Mouse (Mus musculus): ENCODE results near the gene 2810006K23Rik. TPM values are rescaled to one million over a fixed set of nuclear protein-coding genes. Genes with fewer than 3 reads are reported as not detected.
A peak's percentile ranks its signal among the peaks of the same experiment; 100 is the strongest.
"Not testable (repeated sequence)": the region's sequence is repeated elsewhere in the genome, so short reads cannot be mapped to it uniquely, and the experiment has no call there.

Gene 2810006K23Rik
- polyA plus RNA-seq, 1 experiment from 2014 or later = 21.7 TPM

DNA sequence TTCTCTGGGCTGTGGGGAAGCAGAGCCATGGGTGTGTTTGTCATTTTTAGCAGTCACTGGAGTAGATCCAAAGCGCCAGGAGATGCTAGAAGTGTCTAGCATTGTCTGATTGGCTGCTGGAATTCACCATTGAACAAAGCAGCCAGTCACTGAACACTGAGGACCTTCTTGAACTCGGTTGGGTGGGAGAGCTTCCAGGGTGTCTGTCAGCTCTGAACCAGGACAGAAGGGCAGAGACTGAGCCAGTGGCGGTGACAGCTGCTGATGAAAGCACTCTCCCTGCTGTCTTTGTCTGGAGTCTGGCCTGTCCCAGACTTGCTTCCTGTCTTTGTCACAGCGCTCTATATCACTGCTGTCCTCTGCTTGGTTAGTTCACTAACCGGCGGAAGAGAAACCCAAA lies 6.5 kb downstream of the 2810006K23Rik start:
- Histone ChIP-seq H3K9ac (ENCODE audit: low read length) (peak overlapping the region; percentile 32; the same call in 1 of the 2 replicates), H3K36me3 (ENCODE audit: control insufficient read depth, insufficient read depth, low read length) (no peaks in the 10 kb centered on the region), H3K9me3 (ENCODE audit: control insufficient read depth, low read length) (no peaks in the 10 kb centered on the region), H3K4me3 (ENCODE audit: low read depth, low read length) (no peak overlapping the region), H3K4me1 (ENCODE audit: control insufficient read depth, insufficient read depth, low read length) (peaks cover 5% of the 10 kb centered on the region; the same call in 1 of the 2 replicates), H3K27ac (ENCODE audit: low read depth, low read length) (peak overlapping the region; percentile 88), H3K4me2 (ENCODE audit: low read depth) (no peak overlapping the region), H3K27me3 (ENCODE audit: control insufficient read depth, insufficient read depth, low read length) (no peaks in the 10 kb centered on the region)
- ATAC-seq (ENCODE audit: insufficient read depth, low FRiP score, low TSS enrichment) (peak; percentile 87), DNase-seq (ENCODE audit: low spot score) (peak; percentile 64)
- WGBS = 27% methylated on average over 6 of the region's 6 CpGs

DNA sequence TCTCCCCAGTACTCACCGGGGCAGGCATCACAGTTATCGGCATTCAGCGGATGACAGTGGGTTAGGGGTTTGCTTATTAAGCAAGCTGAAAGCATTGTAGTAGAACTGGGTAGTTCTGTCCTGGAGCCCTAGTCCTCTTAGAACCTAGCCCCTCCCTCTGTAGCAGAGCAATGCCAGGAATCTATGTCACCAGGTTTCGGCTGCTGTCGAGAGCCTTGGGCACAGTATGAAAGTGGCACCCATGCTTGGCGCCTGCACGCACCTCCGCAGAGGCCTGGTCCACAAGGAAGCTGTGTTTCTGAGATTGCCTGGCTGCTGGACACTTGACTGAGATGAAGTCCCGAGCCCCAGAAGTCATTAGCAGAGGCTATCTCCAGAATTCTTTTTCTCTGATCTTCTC lies 9.2 kb downstream of the 2810006K23Rik start:
- no peak for DNase-seq (ENCODE audit: low spot score)

DNA sequence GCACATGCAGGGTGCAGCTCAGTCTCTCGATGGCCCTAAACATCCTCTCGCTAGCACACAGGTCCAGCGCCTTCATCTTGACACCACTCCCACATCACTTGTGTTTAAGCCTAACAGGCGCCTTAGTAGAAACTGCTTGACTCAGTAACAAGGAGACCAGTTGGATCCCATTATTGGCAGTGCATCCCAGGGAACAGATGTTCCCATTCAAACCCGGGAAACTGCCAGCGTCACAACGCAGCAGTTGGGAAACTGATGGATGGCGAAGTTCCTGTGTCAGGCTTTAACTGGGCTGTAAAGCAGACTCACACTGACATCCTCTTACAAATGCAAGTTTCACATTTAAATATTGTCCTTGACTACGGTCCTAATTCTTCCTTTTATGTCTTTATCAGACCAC lies 10.0 kb downstream of the 2810006K23Rik start:
- peaks cover 5% of the 10 kb centered on the region; the same call in 1 of the 2 replicates for H3K4me1 ChIP-seq (ENCODE audit: control insufficient read depth, insufficient read depth, low read length)
- no peak overlapping the region for H3K4me3 ChIP-seq (ENCODE audit: low read depth, low read length)
- H3K4me2 ChIP-seq (ENCODE audit: low read depth) = no peak overlapping the region
- H3K36me3 ChIP-seq (ENCODE audit: control insufficient read depth, insufficient read depth, low read length) = no peaks in the 10 kb centered on the region
- no peaks in the 10 kb centered on the region for H3K9me3 ChIP-seq (ENCODE audit: control insufficient read depth, low read length)
- peak overlapping the region; percentile 47; the same call in 1 of the 2 replicates for H3K27ac ChIP-seq (ENCODE audit: low read depth, low read length)
- no peaks in the 10 kb centered on the region for H3K27me3 ChIP-seq (ENCODE audit: control insufficient read depth, insufficient read depth, low read length)
- H3K9ac ChIP-seq (ENCODE audit: low read length) = no peak overlapping the region
- no peak for ATAC-seq (ENCODE audit: insufficient read depth, low FRiP score, low TSS enrichment)
- DNase-seq (ENCODE audit: low spot score) = no peak
- 19% methylated on average over 9 of the region's 9 CpGs for WGBS

More for the DNA sequence above, 9.2 kb downstream of the 2810006K23Rik start:
- no peak overlapping the region for H3K4me3 ChIP-seq (ENCODE audit: low read depth, low read length)
- H3K27ac ChIP-seq (ENCODE audit: low read depth, low read length) = peak overlapping the region; percentile 47; the same call in 1 of the 2 replicates
- ATAC-seq (ENCODE audit: insufficient read depth, low FRiP score, low TSS enrichment) = no peak
- 85% methylated on average over 9 of the region's 9 CpGs for WGBS
- H3K36me3 ChIP-seq (ENCODE audit: control insufficient read depth, insufficient read depth, low read length) = no peaks in the 10 kb centered on the region
- no peaks in the 10 kb centered on the region for H3K27me3 ChIP-seq (ENCODE audit: control insufficient read depth, insufficient read depth, low read length)
- no peak overlapping the region for H3K4me2 ChIP-seq (ENCODE audit: low read depth)
- no peak overlapping the region for H3K9ac ChIP-seq (ENCODE audit: low read length)
- H3K4me1 ChIP-seq (ENCODE audit: control insufficient read depth, insufficient read depth, low read length) = peaks cover 5% of the 10 kb centered on the region; the same call in 1 of the 2 replicates
- no peaks in the 10 kb centered on the region for H3K9me3 ChIP-seq (ENCODE audit: control insufficient read depth, low read length)

DNA sequence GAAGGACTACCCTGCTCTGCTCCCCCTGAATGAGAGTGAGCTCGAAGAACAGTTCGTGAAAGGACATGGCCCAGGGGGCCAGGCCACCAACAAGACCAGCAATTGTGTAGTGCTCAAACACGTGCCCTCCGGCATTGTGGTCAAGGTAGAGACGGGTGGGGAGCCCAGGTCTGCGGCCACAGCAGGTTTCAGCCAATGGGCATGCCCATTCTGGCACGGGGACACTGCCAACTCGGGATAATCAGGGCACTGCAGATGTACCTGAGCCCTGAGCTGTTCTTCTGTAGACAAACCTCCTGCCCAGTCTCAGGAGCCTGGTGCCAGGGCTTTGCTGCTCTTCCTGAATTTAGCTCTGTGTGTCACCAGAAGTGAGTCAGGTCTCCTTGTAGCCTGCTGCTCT lies 10.9 kb downstream of the 2810006K23Rik start:
- H3K27ac ChIP-seq (ENCODE audit: low read depth, low read length) = no peak overlapping the region
- ATAC-seq (ENCODE audit: insufficient read depth, low FRiP score, low TSS enrichment) = no peak
- H3K36me3 ChIP-seq (ENCODE audit: control insufficient read depth, insufficient read depth, low read length) = no peaks in the 10 kb centered on the region
- H3K27me3 ChIP-seq (ENCODE audit: control insufficient read depth, insufficient read depth, low read length) = no peaks in the 10 kb centered on the region
- H3K9me3 ChIP-seq (ENCODE audit: control insufficient read depth, low read length) = no peaks in the 10 kb centered on the region
- H3K4me2 ChIP-seq (ENCODE audit: low read depth) = no peak overlapping the region
- WGBS = 88% methylated on average over 8 of the region's 8 CpGs
- H3K4me1 ChIP-seq (ENCODE audit: control insufficient read depth, insufficient read depth, low read length) = peaks cover 5% of the 10 kb centered on the region; the same call in 1 of the 2 replicates
- no peak for DNase-seq (ENCODE audit: low spot score)
- H3K9ac ChIP-seq (ENCODE audit: low read length) = no peak overlapping the region
- no peak overlapping the region for H3K4me3 ChIP-seq (ENCODE audit: low read depth, low read length)

DNA sequence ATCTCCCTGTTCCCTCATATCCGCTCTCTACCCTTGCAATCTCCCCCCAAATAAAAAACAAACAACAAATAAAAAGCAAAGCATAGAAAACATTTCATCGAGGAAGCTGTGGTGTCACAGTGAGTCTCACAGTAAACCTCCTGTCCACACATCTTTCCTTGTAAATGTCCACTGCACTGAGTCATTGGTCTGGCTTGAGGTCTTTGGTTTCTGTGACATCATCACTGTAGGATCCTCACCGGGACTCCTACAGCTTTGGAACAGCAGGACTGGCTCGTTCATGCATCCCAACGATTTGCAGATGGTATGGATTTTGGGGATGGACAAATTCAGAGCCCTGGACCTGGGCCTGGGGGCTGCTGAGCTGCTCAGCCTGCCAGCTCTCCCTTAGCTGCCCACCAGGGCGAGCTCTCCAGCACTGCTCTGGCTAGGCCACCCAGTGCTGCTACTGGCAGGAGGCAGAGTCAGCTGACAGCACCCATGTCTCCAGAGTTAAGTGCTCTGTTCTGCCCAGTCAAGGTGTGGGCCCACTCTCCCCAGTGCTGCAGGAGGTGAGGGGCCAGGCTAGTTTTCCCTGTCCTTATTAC lies 14.0 kb downstream of the 2810006K23Rik start:
- peak; percentile 39; the same call in 1 of the 2 replicates for ATAC-seq (ENCODE audit: insufficient read depth, low FRiP score, low TSS enrichment)
- H3K4me2 ChIP-seq (ENCODE audit: low read depth); H3K4me1 ChIP-seq (ENCODE audit: control insufficient read depth, insufficient read depth, low read length); H3K27me3 ChIP-seq (ENCODE audit: control insufficient read depth, insufficient read depth, low read length); H3K9me3 ChIP-seq (ENCODE audit: control insufficient read depth, low read length); H3K36me3 ChIP-seq (ENCODE audit: control insufficient read depth, insufficient read depth, low read length); H3K9ac ChIP-seq (ENCODE audit: low read length); H3K27ac ChIP-seq (ENCODE audit: low read depth, low read length); DNase-seq (ENCODE audit: low spot score); H3K4me3 ChIP-seq (ENCODE audit: low read depth, low read length): not testable (repeated sequence)
- 70% methylated on average over 6 of the region's 6 CpGs for WGBS

DNA sequence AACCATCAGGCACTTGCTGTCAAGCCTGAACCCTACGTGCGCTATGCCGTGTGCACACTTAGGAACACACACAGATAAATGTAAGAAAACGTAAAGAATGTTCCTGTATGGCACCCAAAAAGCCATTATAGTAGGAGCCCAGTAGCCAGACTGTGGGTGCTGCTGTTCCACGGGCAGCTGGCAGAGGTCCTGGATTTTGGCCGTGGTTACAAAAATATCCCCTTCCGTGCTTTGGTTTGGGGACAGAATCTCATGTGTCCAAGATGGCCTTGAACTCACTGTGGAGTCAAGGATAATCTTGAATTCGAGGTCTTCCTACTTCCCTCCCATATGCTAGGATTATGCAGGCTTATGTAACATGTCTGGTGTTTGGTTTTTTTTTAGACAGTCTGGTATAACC lies 15.0 kb downstream of the 2810006K23Rik start:
- H3K9me3 ChIP-seq (ENCODE audit: control insufficient read depth, low read length) = no peaks in the 10 kb centered on the region
- ATAC-seq (ENCODE audit: insufficient read depth, low FRiP score, low TSS enrichment) (no peak), DNase-seq (ENCODE audit: low spot score) (no peak)
- no peak overlapping the region for H3K4me3 ChIP-seq (ENCODE audit: low read depth, low read length)
- H3K9ac ChIP-seq (ENCODE audit: low read length) = no peak overlapping the region
- peaks cover 5% of the 10 kb centered on the region for H3K36me3 ChIP-seq (ENCODE audit: control insufficient read depth, insufficient read depth, low read length)
- H3K4me1 ChIP-seq (ENCODE audit: control insufficient read depth, insufficient read depth, low read length) = no peaks in the 10 kb centered on the region
- no peaks in the 10 kb centered on the region for H3K27me3 ChIP-seq (ENCODE audit: control insufficient read depth, insufficient read depth, low read length)
- no peak overlapping the region for H3K4me2 ChIP-seq (ENCODE audit: low read depth)
- no peak overlapping the region for H3K27ac ChIP-seq (ENCODE audit: low read depth, low read length)
- WGBS = 83% methylated on average over 8 of the region's 8 CpGs

DNA sequence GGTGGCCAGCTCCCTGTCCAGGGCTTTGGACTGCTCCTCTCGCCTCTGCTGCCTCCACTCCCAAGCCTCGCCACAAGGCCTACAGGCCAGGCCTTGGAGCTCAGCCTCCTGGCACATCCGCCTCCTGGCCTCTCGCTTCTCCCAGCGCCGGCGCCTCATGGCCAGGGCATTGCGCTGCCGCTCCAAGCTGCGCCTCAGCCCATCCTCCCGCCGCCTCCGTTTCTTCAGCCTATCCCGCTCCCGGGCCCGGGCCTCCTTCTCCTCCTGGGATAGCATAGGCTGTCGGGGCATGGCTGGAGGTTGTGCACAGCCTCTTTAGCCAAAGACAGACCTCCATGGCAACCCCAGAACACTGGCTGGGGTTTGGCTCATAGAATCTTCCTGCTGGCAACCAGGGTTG lies 21.3 kb downstream of the 2810006K23Rik start:
- Histone ChIP-seq H3K27ac (ENCODE audit: low read depth, low read length) (peak overlapping the region; percentile 46; the same call in 1 of the 2 replicates), H3K36me3 (ENCODE audit: control insufficient read depth, insufficient read depth, low read length) (peaks cover 18% of the 10 kb centered on the region), H3K4me2 (ENCODE audit: low read depth) (no peak overlapping the region), H3K4me3 (ENCODE audit: low read depth, low read length) (no peak overlapping the region), H3K9ac (ENCODE audit: low read length) (no peak overlapping the region; the same call in 1 of the 2 replicates), H3K9me3 (ENCODE audit: control insufficient read depth, low read length) (no peaks in the 10 kb centered on the region), H3K27me3 (ENCODE audit: control insufficient read depth, insufficient read depth, low read length) (no peaks in the 10 kb centered on the region), H3K4me1 (ENCODE audit: control insufficient read depth, insufficient read depth, low read length) (peaks cover 15% of the 10 kb centered on the region; the same call in 1 of the 2 replicates)
- 99% methylated on average over 17 of the region's 17 CpGs for WGBS
- ATAC-seq (ENCODE audit: insufficient read depth, low FRiP score, low TSS enrichment) (no peak), DNase-seq (ENCODE audit: low spot score) (no peak)

DNA sequence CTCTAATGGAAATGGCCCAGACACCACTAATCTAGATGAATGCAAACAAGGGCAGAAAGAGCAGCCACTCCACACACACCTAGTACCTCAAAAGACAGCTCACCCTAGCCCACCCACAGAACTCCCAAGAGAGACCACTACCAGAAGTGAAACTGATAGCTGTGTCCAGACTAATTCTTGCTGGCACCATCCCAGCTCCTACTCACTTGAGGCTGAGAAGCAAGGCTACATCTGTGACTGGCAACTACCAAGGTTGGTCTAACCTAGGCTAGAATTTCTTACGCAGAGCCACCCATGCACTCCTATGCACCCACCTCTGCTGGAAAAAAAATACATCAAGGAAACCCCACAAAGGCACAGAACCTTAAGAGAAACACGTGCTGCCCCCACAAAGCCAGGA lies 22.5 kb downstream of the 2810006K23Rik start:
- Histone ChIP-seq H3K9ac (ENCODE audit: low read length) (peak overlapping the region; percentile 100), H3K4me2 (ENCODE audit: low read depth) (peak overlapping the region; percentile 67), H3K4me3 (ENCODE audit: low read depth, low read length) (peak overlapping the region; percentile 93), H3K27ac (ENCODE audit: low read depth, low read length) (peak overlapping the region; percentile 99), H3K9me3 (ENCODE audit: control insufficient read depth, low read length) (no peaks in the 10 kb centered on the region), H3K4me1 (ENCODE audit: control insufficient read depth, insufficient read depth, low read length) (peaks cover 15% of the 10 kb centered on the region; the same call in 1 of the 2 replicates), H3K27me3 (ENCODE audit: control insufficient read depth, insufficient read depth, low read length) (no peaks in the 10 kb centered on the region), H3K36me3 (ENCODE audit: control insufficient read depth, insufficient read depth, low read length) (peaks cover 18% of the 10 kb centered on the region)
- WGBS = 89% methylated on average over 2 of the region's 2 CpGs
- ATAC-seq (ENCODE audit: insufficient read depth, low FRiP score, low TSS enrichment) (no peak), DNase-seq (ENCODE audit: low spot score) (no peak)

DNA sequence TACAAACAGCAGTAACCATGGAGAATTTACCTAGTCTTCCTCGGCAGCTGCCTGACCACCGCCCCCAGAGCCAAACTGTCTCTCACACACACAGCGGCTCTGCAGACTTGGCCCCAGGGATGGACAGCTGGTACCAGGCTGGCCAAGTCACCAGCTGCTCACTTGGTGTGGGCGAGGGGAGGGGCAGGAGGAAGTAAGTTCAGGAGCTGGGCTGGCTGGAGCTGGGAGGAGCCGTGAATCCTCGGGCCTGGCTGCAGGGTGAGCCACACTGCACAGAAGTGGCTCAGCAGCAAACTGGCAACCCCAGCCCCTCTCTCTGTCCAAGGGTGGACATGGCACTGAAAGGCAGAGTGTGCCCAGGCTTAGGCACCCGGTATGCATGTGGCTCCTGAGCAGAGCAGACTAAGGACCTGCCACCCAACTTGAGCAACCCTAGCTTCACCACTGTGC lies 23.2 kb downstream of the 2810006K23Rik start:
- Histone ChIP-seq H3K9ac (ENCODE audit: low read length) (peak overlapping the region; percentile 100), H3K4me1 (ENCODE audit: control insufficient read depth, insufficient read depth, low read length) (peaks cover 15% of the 10 kb centered on the region; the same call in 1 of the 2 replicates), H3K27me3 (ENCODE audit: control insufficient read depth, insufficient read depth, low read length) (no peaks in the 10 kb centered on the region), H3K36me3 (ENCODE audit: control insufficient read depth, insufficient read depth, low read length) (peaks cover 18% of the 10 kb centered on the region), H3K27ac (ENCODE audit: low read depth, low read length) (peak overlapping the region; percentile 99), H3K9me3 (ENCODE audit: control insufficient read depth, low read length) (no peaks in the 10 kb centered on the region), H3K4me3 (ENCODE audit: low read depth, low read length) (peak overlapping the region; percentile 93), H3K4me2 (ENCODE audit: low read depth) (peak overlapping the region; percentile 67)
- DNase-seq (ENCODE audit: low spot score) (peak; percentile 86), ATAC-seq (ENCODE audit: insufficient read depth, low FRiP score, low TSS enrichment) (peak; percentile 69)
- WGBS = 14% methylated on average over 7 of the region's 7 CpGs

All from neural tube, embryonic 11.5 days (tissue).